Mouse (Mus musculus): ENCODE measurements around the gene Gyg. TPM values are rescaled to one million over a fixed set of nuclear protein-coding genes. Genes with fewer than 3 reads are reported as not detected.

The Gyg gene
- polyA plus RNA-seq (2015; fragmentation: Nextera tagmentation; extraction: Ambion mirVana), result 29.4 and 34.6 TPM in 2 replicates

- Histone ChIP-seq H3K4me2 (ENCODE audit: low read length) (peak within 1 kb of the TSS; percentile 94), H3K9me3 (ENCODE audit: control insufficient read depth, low read length) (no peaks in the 10 kb centered on the region), H3K4me3 (replicated peaks; ENCODE audit: low read length) (peak within 1 kb of the TSS; percentile 81), H3K27me3 (replicated peaks; ENCODE audit: control insufficient read depth, insufficient read depth, low read length) (no peaks in the 10 kb centered on the region), H3K4me1 (replicated peaks; ENCODE audit: control insufficient read depth, insufficient read depth, low read length) (peaks cover 5% of the 10 kb centered on the region), H3K36me3 (ENCODE audit: control insufficient read depth, insufficient read depth) (no peaks in the 10 kb centered on the region), H3K27ac (ENCODE audit: low read length) (no peak within 1 kb of the TSS), H3K9ac (replicated peaks; ENCODE audit: low read depth, low read length) (peak within 1 kb of the TSS; percentile 91)
- peak; percentile 93 for ATAC-seq
- WGBS, result under 1% methylated on average over 67 of the region's 73 CpGs
These were observed at the start of gene Gyg for GRCm38 (mm10) chr3:20154531-20155367. TSS of gene Gyg (minus strand) at chr3:20155317.

DNA sequence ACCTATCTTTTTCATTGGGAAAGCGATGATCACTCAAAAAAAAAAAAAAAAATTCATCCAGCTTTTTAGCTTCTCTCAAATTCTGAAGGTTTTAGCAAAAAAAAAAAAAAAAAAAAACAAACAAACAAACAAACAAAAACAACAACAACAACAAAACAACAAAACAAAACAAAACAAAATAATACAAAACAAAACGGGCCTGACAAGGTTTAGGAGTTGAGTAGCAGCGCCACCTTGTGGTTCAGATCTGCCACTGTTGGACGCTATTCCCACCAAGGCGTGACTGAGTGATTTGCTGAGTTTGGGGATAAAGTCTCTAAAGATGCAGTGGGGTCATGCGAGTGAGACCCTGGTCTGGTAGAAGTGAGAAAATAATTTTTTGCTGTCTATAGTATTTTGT, 43.8 kb upstream of the Gyg start:
- ATAC-seq, result peak; percentile 77
- no peak overlapping the region for H3K9ac ChIP-seq (replicated peaks; ENCODE audit: low read depth, low read length)
- no peak overlapping the region for H3K4me2 ChIP-seq (ENCODE audit: low read length)
- no peaks in the 10 kb centered on the region for H3K9me3 ChIP-seq (ENCODE audit: control insufficient read depth, low read length)
- WGBS, result 28% methylated on average over 6 of the region's 6 CpGs
- no peaks in the 10 kb centered on the region for H3K27me3 ChIP-seq (replicated peaks; ENCODE audit: control insufficient read depth, insufficient read depth, low read length)
- H3K27ac ChIP-seq (ENCODE audit: low read length), result no peak overlapping the region
- no peak overlapping the region for H3K4me3 ChIP-seq (replicated peaks; ENCODE audit: low read length)
- H3K4me1 ChIP-seq (replicated peaks; ENCODE audit: control insufficient read depth, insufficient read depth, low read length), result no peaks in the 10 kb centered on the region
- H3K36me3 ChIP-seq (ENCODE audit: control insufficient read depth, insufficient read depth), result no peaks in the 10 kb centered on the region

GRCm38 (mm10) chr3:20197878-20198277, 42.8 kb upstream of the Gyg start:
- Histone ChIP-seq H3K4me3 (replicated peaks; ENCODE audit: low read length) (no peak overlapping the region), H3K27me3 (replicated peaks; ENCODE audit: control insufficient read depth, insufficient read depth, low read length) (no peaks in the 10 kb centered on the region), H3K4me1 (replicated peaks; ENCODE audit: control insufficient read depth, insufficient read depth, low read length) (no peaks in the 10 kb centered on the region), H3K36me3 (ENCODE audit: control insufficient read depth, insufficient read depth) (no peaks in the 10 kb centered on the region), H3K4me2 (ENCODE audit: low read length) (no peak overlapping the region), H3K9ac (replicated peaks; ENCODE audit: low read depth, low read length) (no peak overlapping the region), H3K9me3 (ENCODE audit: control insufficient read depth, low read length) (no peaks in the 10 kb centered on the region), H3K27ac (ENCODE audit: low read length) (no peak overlapping the region)
- no peak; the same call in 1 of the 2 replicates for ATAC-seq
- WGBS, result 88% methylated on average over 10 of the region's 10 CpGs

DNA sequence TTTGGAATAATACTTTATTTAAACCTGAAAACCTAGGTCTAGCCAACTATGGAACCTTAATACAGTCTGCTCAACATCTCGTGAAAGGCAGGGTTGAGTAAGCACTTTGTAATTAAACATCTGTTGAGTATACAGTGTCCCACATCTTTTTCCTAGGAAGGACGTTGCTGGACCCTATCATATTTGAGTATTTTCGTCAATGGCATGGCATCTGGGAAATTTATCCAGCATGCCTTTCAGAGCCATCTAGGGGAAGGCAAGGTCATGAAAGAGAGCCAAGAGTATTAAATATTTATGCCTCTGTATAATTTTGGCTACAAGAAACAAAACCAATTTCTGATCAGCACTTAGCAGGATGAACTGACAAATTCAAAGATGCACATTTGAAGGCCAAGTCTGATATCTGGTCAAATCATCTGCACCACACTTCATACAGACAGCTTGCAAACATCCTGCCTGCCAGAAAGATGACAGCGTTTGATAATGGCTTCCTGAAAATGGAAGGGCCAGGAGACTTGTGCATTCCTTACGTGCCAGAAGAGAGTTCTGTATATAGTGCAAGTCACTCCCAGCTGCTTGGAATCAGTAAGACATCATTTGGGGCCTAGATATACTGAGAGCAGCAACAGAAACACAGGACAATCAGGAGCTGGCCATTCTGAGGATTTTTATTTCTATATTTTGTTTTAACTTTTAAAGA, 34.0 kb upstream of the Gyg start:
- WGBS, result 78% methylated on average over 5 of the region's 5 CpGs

DNA sequence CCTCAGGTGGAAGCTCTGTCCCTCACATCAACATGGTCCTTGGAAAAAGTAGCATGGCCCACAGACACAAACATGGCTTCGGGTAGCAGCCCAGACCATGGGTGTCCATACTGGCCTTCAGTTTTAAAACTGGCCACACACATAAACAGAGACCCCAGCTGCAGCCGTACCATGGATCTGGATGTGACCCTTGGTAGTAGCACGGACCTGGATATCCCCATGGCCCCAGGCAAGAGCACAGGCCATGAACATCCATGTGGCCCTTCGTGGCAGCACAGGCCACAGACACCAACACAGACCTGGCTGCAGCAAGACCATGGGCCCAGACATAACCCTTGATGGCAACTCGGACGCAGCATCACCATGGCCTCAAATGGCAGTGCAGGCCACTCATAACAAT, 17.3 kb upstream of the Gyg start:
- H3K36me3 ChIP-seq (ENCODE audit: control insufficient read depth, insufficient read depth), result no peaks in the 10 kb centered on the region
- H3K4me1 ChIP-seq (replicated peaks; ENCODE audit: control insufficient read depth, insufficient read depth, low read length), result no peaks in the 10 kb centered on the region
- ATAC-seq, result no peak
- H3K4me2 ChIP-seq (ENCODE audit: low read length), result no peak overlapping the region
- 88% methylated on average over 6 of the region's 6 CpGs for WGBS
- no peak overlapping the region for H3K4me3 ChIP-seq (replicated peaks; ENCODE audit: low read length)
- no peaks in the 10 kb centered on the region for H3K9me3 ChIP-seq (ENCODE audit: control insufficient read depth, low read length)
- no peak overlapping the region for H3K27ac ChIP-seq (ENCODE audit: low read length)
- H3K27me3 ChIP-seq (replicated peaks; ENCODE audit: control insufficient read depth, insufficient read depth, low read length), result no peaks in the 10 kb centered on the region
- no peak overlapping the region for H3K9ac ChIP-seq (replicated peaks; ENCODE audit: low read depth, low read length)

More for the DNA sequence above, 34.0 kb upstream of the Gyg start:
- Histone ChIP-seq H3K9ac (replicated peaks; ENCODE audit: low read depth, low read length) (no peak overlapping the region), H3K27ac (ENCODE audit: low read length) (no peak overlapping the region), H3K4me2 (ENCODE audit: low read length) (no peak overlapping the region), H3K36me3 (ENCODE audit: control insufficient read depth, insufficient read depth) (no peaks in the 10 kb centered on the region), H3K4me1 (replicated peaks; ENCODE audit: control insufficient read depth, insufficient read depth, low read length) (no peaks in the 10 kb centered on the region), H3K27me3 (replicated peaks; ENCODE audit: control insufficient read depth, insufficient read depth, low read length) (no peaks in the 10 kb centered on the region), H3K9me3 (ENCODE audit: control insufficient read depth, low read length) (no peaks in the 10 kb centered on the region), H3K4me3 (replicated peaks; ENCODE audit: low read length) (no peak overlapping the region)
- no peak for ATAC-seq

DNA sequence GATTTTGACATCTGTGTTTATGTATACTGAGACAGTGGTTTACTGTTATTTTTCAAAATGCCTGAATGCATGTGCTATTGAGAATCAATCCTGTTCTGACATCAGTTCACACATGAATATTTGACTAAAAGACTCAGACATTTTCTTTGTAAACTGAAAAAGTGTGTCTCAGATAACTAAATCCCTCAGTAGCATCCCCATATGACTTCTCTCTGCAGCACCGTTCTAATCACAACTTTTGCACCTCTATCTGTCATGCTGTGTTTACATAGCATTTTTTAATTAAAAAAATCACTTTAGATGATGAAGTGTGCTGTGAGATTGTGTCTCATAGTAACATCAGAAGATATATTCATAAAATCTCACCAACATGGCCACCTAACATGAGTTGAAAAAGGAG, 12.4 kb upstream of the Gyg start:
- Histone ChIP-seq H3K27me3 (replicated peaks; ENCODE audit: control insufficient read depth, insufficient read depth, low read length) (no peaks in the 10 kb centered on the region), H3K9ac (replicated peaks; ENCODE audit: low read depth, low read length) (no peak overlapping the region), H3K4me3 (replicated peaks; ENCODE audit: low read length) (no peak overlapping the region), H3K4me1 (replicated peaks; ENCODE audit: control insufficient read depth, insufficient read depth, low read length) (no peaks in the 10 kb centered on the region), H3K27ac (ENCODE audit: low read length) (no peak overlapping the region), H3K4me2 (ENCODE audit: low read length) (no peak overlapping the region), H3K9me3 (ENCODE audit: control insufficient read depth, low read length) (no peaks in the 10 kb centered on the region), H3K36me3 (ENCODE audit: control insufficient read depth, insufficient read depth) (no peaks in the 10 kb centered on the region)
- 88% methylated on average over 1 of the region's 1 CpGs for WGBS
- no peak for ATAC-seq

DNA sequence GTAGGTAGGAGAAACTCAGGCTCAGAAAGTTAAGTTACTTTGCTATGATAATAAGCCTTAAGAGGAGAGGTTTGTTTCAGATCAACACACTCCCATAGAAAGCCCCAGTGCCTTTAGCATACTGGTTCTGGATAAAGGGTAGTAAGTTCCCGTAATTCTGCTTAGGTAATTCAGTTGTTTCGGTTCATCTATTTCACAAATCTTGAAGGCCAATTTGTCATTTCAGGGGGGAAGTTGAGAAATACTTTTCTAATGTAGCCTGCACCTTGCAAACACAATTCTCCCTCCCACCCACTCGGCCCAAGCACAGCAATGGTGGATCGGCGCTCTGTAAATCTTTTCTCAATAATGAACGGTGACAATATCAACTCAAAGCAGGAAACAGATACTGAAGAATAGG, 359 bp upstream of the Gyg start:
- WGBS, result 84% methylated on average over 6 of the region's 6 CpGs
- Histone ChIP-seq H3K4me2 (ENCODE audit: low read length) (peak overlapping the region; percentile 94; the same call in 1 of the 2 replicates), H3K9ac (replicated peaks; ENCODE audit: low read depth, low read length) (no peak overlapping the region)

GRCm38 (mm10) chr3:20151651-20152050, 3.5 kb downstream of the Gyg start:
- H3K4me2 ChIP-seq (ENCODE audit: low read length), result no peak overlapping the region
- H3K4me1 ChIP-seq (replicated peaks; ENCODE audit: control insufficient read depth, insufficient read depth, low read length), result peaks cover 5% of the 10 kb centered on the region
- H3K27me3 ChIP-seq (replicated peaks; ENCODE audit: control insufficient read depth, insufficient read depth, low read length), result no peaks in the 10 kb centered on the region
- no peak overlapping the region for H3K27ac ChIP-seq (ENCODE audit: low read length)
- WGBS, result 94% methylated on average over 3 of the region's 3 CpGs
- H3K4me3 ChIP-seq (replicated peaks; ENCODE audit: low read length), result no peak overlapping the region
- H3K9me3 ChIP-seq (ENCODE audit: control insufficient read depth, low read length), result no peaks in the 10 kb centered on the region
- H3K9ac ChIP-seq (replicated peaks; ENCODE audit: low read depth, low read length), result no peak overlapping the region
- no peaks in the 10 kb centered on the region for H3K36me3 ChIP-seq (ENCODE audit: control insufficient read depth, insufficient read depth)
- ATAC-seq, result no peak

More for the DNA sequence above, 359 bp upstream of the Gyg start:
- H3K9me3 ChIP-seq (ENCODE audit: control insufficient read depth, low read length), result no peaks in the 10 kb centered on the region
- no peaks in the 10 kb centered on the region for H3K27me3 ChIP-seq (replicated peaks; ENCODE audit: control insufficient read depth, insufficient read depth, low read length)
- no peak for ATAC-seq
- H3K36me3 ChIP-seq (ENCODE audit: control insufficient read depth, insufficient read depth), result no peaks in the 10 kb centered on the region
- H3K27ac ChIP-seq (ENCODE audit: low read length), result no peak overlapping the region
- H3K4me1 ChIP-seq (replicated peaks; ENCODE audit: control insufficient read depth, insufficient read depth, low read length), result peaks cover 5% of the 10 kb centered on the region
- H3K4me3 ChIP-seq (replicated peaks; ENCODE audit: low read length), result no peak overlapping the region

- H3K36me3 ChIP-seq (ENCODE audit: control insufficient read depth, insufficient read depth), result no peaks in the 10 kb centered on the region
- no peak for ATAC-seq
- H3K9ac ChIP-seq (replicated peaks; ENCODE audit: low read depth, low read length), result no peak overlapping the region
- WGBS, result 75% methylated on average over 2 of the region's 2 CpGs
- H3K9me3 ChIP-seq (ENCODE audit: control insufficient read depth, low read length), result no peaks in the 10 kb centered on the region
- H3K4me3 ChIP-seq (replicated peaks; ENCODE audit: low read length), result no peak overlapping the region
- H3K27me3 ChIP-seq (replicated peaks; ENCODE audit: control insufficient read depth, insufficient read depth, low read length), result no peaks in the 10 kb centered on the region
- no peak overlapping the region for H3K4me2 ChIP-seq (ENCODE audit: low read length)
- H3K4me1 ChIP-seq (replicated peaks; ENCODE audit: control insufficient read depth, insufficient read depth, low read length), result peaks cover 5% of the 10 kb centered on the region
- H3K27ac ChIP-seq (ENCODE audit: low read length), result no peak overlapping the region
These were observed 4.6 kb downstream of the Gyg start for GRCm38 (mm10) chr3:20150511-20150910.
